Mouse (Mus musculus) hindbrain, postnatal 0 days (tissue): ENCODE results near the gene Nkd1. TPM values are rescaled to one million over a fixed set of nuclear protein-coding genes. Genes with fewer than 3 reads are reported as not detected.
A peak's percentile ranks its signal among the peaks of the same experiment; 100 is the strongest.

Experiments
- ATAC-seq: fragments of 200-750 bp; cut with Nextera tagmentation; 2 replicates; pipeline ENCODE4 v1.8.0; 2017; ENCODE audit warnings: mild to moderate bottlenecking, moderate TSS enrichment, moderate library complexity
- DNase-seq: peaks from one replicate; pipeline ENCODE4 v3.0.0-alpha.2; 2015; ENCODE audit warnings: low spot score
- H3K27ac ChIP-seq: fragments of 300-500 bp; sonication (generic); 2 replicates; pipeline ENCODE4 v1.5.1; 2014; ENCODE audit warnings: mild to moderate bottlenecking
- H3K27me3 ChIP-seq: fragments of 300-500 bp; sonication (generic); 2 replicates; pipeline ENCODE4 v1.6.1; 2014; ENCODE audit warnings: low read length, mixed read lengths; ENCODE audit not compliant: insufficient read depth
- H3K36me3 ChIP-seq: fragments of 300-500 bp; sonication (generic); 2 replicates; pipeline ENCODE4 v1.6.1; 2014; ENCODE audit warnings: low read length, mixed read lengths; ENCODE audit not compliant: insufficient read depth
- H3K4me1 ChIP-seq: fragments of 300-500 bp; sonication (generic); 2 replicates; pipeline ENCODE4 v1.6.1; 2014; ENCODE audit warnings: antibody characterized with exemption, low read length, mixed read lengths; ENCODE audit not compliant: insufficient read depth
- H3K4me2 ChIP-seq: fragments of 300-500 bp; sonication (generic); 2 replicates; pipeline ENCODE4 v1.6.1; 2014; ENCODE audit warnings: low read depth, mild to moderate bottlenecking, low read length, moderate library complexity, mixed read lengths
- H3K4me3 ChIP-seq: fragments of 300-500 bp; sonication (generic); 2 replicates; pipeline ENCODE4 v1.5.1; 2014; ENCODE audit warnings: low read length
- H3K9ac ChIP-seq: fragments of 300-500 bp; sonication (generic); replicated peaks from 2 replicates; pipeline ENCODE4 v1.6.1; 2014; ENCODE audit warnings: mild to moderate bottlenecking, low read length, moderate library complexity, mixed read lengths
- H3K9me3 ChIP-seq: fragments of 300-500 bp; sonication (generic); 2 replicates; pipeline ENCODE4 v1.6.1; 2016; ENCODE audit warnings: low read length, mixed read lengths
- CTCF ChIP-seq: IDR thresholded peaks from 2 replicates; pipeline ENCODE4 v1.5.1; 2016; ENCODE audit warnings: antibody characterized with exemption, control low read depth, low read depth
- WGBS: fragments of 180-500 bp; shearing (Covaris S2); extraction: QIAGEN DNeasy Blood & Tissue Kit; methylation state at CpG from one replicate; pipeline ENCODE4 v1.1.7; 2014; 5-methylcytosine and 5-hydroxymethylcytosine counted together
- polyA plus RNA-seq: library from polyadenylated mRNA; unstranded; fragments of >200 nt; fragmentation: Nextera tagmentation; extraction: Ambion mirVana; gene quantifications from 2 replicates; pipeline ENCODE4 v1.2.1, GENCODE M21; 2015
- total RNA-seq: library from RNA; depleted of rRNA; stranded (reverse); fragments of >200 nt; gene quantifications from 2 replicates; pipeline ENCODE4 v1.2.3, GENCODE M21; 2014

The Nkd1 gene
- total and polyA plus RNA-seq, 2 experiments from 2014 or later, result 51.1 to 53.9 TPM

GRCm38 (mm10) chr8:88572941-88573645, 51.9 kb downstream of the Nkd1 start:
- Histone ChIP-seq H3K9ac (no peak overlapping the region), H3K9me3 (no peaks in the 10 kb centered on the region), H3K36me3 (no peaks in the 10 kb centered on the region), H3K4me2 (no peak overlapping the region), H3K4me1 (peaks cover 42% of the 10 kb centered on the region), H3K4me3 (no peak overlapping the region), H3K27me3 (no peaks in the 10 kb centered on the region), H3K27ac (no peak overlapping the region)
- DNase-seq, result no peak
- TF ChIP-seq CTCF, result no peak
- 67% methylated on average over 14 of the region's 14 CpGs for WGBS
- no peak for ATAC-seq

GRCm38 (mm10) chr8:88574975-88575374, 53.8 kb downstream of the Nkd1 start:
- H3K4me3 ChIP-seq, result no peak overlapping the region
- H3K27me3 ChIP-seq, result no peaks in the 10 kb centered on the region
- H3K4me1 ChIP-seq, result peaks cover 54% of the 10 kb centered on the region
- WGBS, result 74% methylated on average over 5 of the region's 5 CpGs
- no peak overlapping the region for H3K27ac ChIP-seq
- no peak for TF ChIP-seq CTCF
- H3K9me3 ChIP-seq, result no peaks in the 10 kb centered on the region
- H3K9ac ChIP-seq, result no peak overlapping the region
- no peak for DNase-seq
- no peaks in the 10 kb centered on the region for H3K36me3 ChIP-seq
- H3K4me2 ChIP-seq, result no peak overlapping the region
- ATAC-seq, result no peak

GRCm38 (mm10) chr8:88576351-88577142, 55.4 kb downstream of the Nkd1 start:
- Histone ChIP-seq H3K27ac (0 out of 2 replicates have a peak overlapping the region, but pooled peaks have one; percentile 27), H3K4me2 (no peak overlapping the region), H3K27me3 (no peaks in the 10 kb centered on the region), H3K4me3 (no peak overlapping the region), H3K9ac (no peak overlapping the region), H3K4me1 (peaks cover 60% of the 10 kb centered on the region), H3K9me3 (no peaks in the 10 kb centered on the region), H3K36me3 (no peaks in the 10 kb centered on the region)
- ATAC-seq (no peak), DNase-seq (peak; percentile 57)
- no peak for TF ChIP-seq CTCF
- WGBS, result 72% methylated on average over 10 of the region's 10 CpGs

- Histone ChIP-seq H3K36me3 (no peaks in the 10 kb centered on the region), H3K9me3 (no peaks in the 10 kb centered on the region), H3K4me1 (peaks cover 59% of the 10 kb centered on the region), H3K4me2 (no peak overlapping the region), H3K27ac (peak overlapping the region; percentile 20; the same call in 1 of the 2 replicates), H3K9ac (no peak overlapping the region), H3K27me3 (no peaks in the 10 kb centered on the region), H3K4me3 (no peak overlapping the region)
- DNase-seq (peak; percentile 50), ATAC-seq (no peak)
- WGBS, result 41% methylated on average over 5 of the region's 5 CpGs
- TF ChIP-seq CTCF, result no peak
Observed at GRCm38 (mm10) chr8:88577666-88578065, 56.5 kb downstream of the Nkd1 start.

- no peak overlapping the region for H3K9ac ChIP-seq
- no peak overlapping the region for H3K4me3 ChIP-seq
- no peaks in the 10 kb centered on the region for H3K9me3 ChIP-seq
- H3K36me3 ChIP-seq, result no peaks in the 10 kb centered on the region
- no peak for TF ChIP-seq CTCF
- DNase-seq (peak; percentile 55), ATAC-seq (peak; percentile 34; the same call in 1 of the 2 replicates)
- no peak overlapping the region for H3K4me2 ChIP-seq
- 44% methylated on average over 14 of the region's 14 CpGs for WGBS
- peaks cover 52% of the 10 kb centered on the region for H3K4me1 ChIP-seq
- H3K27me3 ChIP-seq, result no peaks in the 10 kb centered on the region
- 0 out of 2 replicates have a peak overlapping the region, but pooled peaks have one; percentile 68 for H3K27ac ChIP-seq
Observed at GRCm38 (mm10) chr8:88578413-88579175, 57.4 kb downstream of the Nkd1 start.

GRCm38 (mm10) chr8:88579246-88579645, 58.1 kb downstream of the Nkd1 start:
- 41% methylated on average over 7 of the region's 7 CpGs for WGBS
- no peak for ATAC-seq

More at GRCm38 (mm10) chr8:88579246-88579645, 58.1 kb downstream of the Nkd1 start:
- Histone ChIP-seq H3K9ac (no peak overlapping the region), H3K27me3 (no peaks in the 10 kb centered on the region), H3K27ac (peak overlapping the region; percentile 68; the same call in 1 of the 2 replicates), H3K4me2 (no peak overlapping the region), H3K4me3 (no peak overlapping the region), H3K36me3 (no peaks in the 10 kb centered on the region), H3K4me1 (peaks cover 48% of the 10 kb centered on the region), H3K9me3 (no peaks in the 10 kb centered on the region)
- DNase-seq, result peak; percentile 46
- TF ChIP-seq CTCF, result no peak
